Mouse (Mus musculus) spleen, embryonic (tissue): ENCODE data around the gene Cnpy1.

Source experiments
- CTCF ChIA-PET: fragments of 350-600 bp; sonication (Branson Sonifier 250); formaldehyde crosslinking; loops from one replicate; lab custom pipeline; 2022; lab: Charles Lee

Gene Cnpy1

DNA sequence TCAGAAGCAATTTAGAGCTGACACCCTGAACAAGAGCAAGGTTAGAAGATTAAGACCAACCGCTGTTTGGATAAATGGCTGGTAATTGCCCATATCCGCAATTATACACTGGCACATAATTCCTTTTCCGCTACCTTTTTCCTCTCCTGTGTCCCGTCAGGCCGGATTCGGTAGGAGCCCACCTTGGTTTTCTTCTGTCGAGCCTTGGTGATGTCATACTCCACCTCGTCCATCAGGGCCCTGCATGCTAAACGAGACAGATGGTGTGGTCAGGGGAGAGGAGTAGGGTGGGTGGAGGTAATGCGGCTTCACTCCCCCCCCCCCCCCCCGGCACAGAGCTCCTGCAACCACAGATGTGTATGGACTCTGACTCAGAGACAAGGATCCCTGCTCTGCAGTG, at the start of gene Cnpy1:
Cnpy1 (minus strand) TSS at position 233 of the 400 bp plus-strand sequence.
- CTCF ChIA-PET, result no interaction called here

DNA sequence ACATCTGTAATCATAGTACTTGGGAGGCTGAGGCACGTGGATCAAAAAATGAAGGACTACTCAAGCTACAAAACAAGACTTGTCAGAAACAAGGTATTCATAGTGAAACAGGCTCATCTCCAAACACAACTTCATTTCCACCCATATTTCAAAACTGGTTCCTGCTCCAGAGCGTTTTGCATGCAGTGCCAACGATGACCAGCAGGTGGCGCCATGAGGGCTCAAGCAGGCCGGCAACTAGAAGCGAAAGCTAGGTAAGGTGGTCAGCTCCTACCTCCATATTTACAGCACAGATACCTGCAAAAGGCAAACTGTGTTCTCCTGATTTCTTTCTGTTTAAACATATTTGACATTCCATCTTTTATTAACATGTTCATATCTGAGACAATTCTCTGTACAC, 48.4 kb upstream of the Cnpy1 start:
- CTCF ChIA-PET, result interaction anchor here (0.6 to 1.6 kb wide), 7 partner anchors 12 to 121 kb away, joined by 3 to 8 read pairs (median 3); no protein-coding TSS in a partner anchor

DNA sequence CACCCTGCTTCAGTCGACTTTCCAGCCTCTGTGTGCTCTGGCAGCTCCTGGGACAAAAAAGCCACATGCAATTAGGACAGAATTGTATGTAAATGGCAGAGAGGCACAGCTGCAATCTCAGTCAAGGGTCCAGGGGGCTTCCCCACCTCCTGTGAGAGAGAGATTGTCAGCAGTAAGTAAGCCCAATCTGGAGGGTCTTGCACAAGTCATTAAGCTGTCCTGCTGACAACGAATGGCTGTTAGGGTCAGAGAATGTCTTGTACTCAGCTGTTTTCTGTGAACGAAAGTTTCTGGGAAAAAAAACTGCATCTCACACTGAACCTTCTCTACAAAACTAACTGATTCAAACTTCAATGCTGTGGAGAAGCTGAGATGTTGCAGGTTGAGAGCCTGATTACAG, 46.7 kb upstream of the Cnpy1 start:
- CTCF ChIA-PET, result interaction anchor here (0.6 to 0.9 kb wide), 2 partner anchors 31 to 37 kb away, joined by 6 to 11 read pairs; no protein-coding TSS in a partner anchor

DNA sequence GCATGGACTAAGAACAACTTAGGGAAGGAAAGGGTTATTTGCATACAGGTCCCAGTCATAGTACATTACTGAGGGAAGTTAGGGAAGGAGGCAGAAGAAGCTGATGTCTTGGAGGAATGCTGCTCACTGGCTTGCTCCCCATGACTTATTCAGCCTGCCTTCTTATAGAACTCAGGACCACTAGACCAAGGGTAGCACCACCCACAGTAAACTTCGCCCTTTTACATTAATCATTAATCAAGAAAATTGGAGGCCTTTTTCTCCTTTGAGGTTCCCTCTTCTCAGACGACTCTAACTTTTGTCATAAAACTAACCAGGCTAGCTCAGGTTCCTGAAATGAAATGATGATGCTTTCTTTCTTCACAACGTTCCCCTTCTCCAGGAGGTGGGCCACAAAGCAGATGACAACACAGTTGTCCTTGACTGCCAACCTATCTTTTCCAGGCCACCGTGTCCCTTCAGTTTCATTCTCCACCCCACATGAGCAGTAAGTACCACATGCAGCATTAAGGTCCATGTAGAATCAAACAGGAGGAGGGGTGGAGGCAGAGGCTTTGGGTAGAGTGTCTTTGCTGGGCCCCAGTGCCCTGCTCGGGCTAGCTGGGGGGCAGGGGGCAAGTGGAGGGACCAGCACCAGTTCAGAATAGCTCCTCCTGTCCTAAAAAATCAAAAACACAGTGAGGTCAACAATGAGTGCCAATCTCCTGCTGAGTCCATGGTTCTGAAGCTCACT, 45.7 kb upstream of the Cnpy1 start:
- CTCF ChIA-PET, result interaction anchor here (0.6 kb wide), 1 partner anchor 21 kb away, joined by 6 read pairs; no protein-coding TSS in a partner anchor

DNA sequence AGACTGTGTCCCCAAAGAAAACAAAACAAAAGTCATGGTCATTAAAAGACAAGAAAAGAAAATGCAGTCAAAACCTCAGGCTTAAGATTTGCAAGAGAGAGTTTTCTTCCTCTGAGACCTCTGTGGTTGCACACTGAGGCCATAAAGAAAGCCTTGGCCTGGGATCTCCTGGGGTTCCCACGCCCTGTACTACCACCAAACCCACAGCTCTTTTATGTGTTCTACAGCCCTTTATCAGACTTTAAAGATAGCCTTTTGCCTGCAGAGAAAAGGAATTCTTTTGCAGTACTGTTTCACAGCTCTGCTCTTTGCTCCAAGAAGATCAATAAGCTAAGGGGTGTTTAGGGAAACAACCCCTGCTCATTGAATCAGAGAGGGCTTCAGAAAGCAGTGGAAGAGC, 45.0 kb upstream of the Cnpy1 start:
- CTCF ChIA-PET, result interaction anchor here (0.6 kb wide), 1 partner anchor 22 kb away, joined by 6 read pairs; no protein-coding TSS in a partner anchor

DNA sequence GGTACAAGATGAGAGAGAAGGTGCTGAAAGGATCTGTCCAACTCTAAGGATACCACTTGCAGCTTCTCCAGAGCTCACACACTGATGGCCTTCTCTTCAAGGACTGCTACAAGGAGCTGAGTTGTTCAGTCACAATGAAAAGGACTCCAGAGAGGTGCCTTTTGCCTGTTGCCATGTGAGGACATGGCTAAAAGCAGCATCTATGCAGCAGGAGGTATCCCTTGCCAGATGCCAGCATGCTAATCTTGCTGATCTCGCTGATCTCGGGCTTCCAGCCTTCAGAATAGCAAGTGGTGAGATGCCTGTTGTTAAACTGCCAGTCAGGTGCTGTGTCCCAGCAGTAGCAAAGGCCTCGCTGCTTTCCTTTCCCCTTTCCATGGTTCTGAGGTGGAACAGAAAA, 43.5 kb upstream of the Cnpy1 start:
- CTCF ChIA-PET, result interaction anchor here (0.6 kb wide), 1 partner anchor 18 kb away, joined by 3 read pairs; no protein-coding TSS in a partner anchor

DNA sequence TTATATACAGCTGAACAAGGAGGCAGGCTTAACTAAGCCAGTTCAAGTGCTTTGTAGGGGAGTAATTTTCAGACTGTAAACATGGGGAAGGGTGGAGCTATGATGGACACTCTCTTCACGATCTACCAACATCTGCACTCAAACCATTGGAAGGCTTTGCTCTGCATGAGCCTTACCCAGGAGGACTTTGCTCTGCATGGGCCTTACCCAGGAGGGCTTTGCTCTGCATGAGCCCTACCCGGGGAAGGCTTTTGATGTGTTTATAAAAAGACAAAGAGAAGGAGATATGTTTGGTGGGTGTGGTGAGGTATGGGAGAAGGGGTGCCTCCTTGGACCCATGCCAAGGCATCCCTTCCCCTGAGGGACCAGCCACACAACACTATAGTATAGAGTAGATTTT, 31.7 kb upstream of the Cnpy1 start:
- CTCF ChIA-PET, result no interaction called here

DNA sequence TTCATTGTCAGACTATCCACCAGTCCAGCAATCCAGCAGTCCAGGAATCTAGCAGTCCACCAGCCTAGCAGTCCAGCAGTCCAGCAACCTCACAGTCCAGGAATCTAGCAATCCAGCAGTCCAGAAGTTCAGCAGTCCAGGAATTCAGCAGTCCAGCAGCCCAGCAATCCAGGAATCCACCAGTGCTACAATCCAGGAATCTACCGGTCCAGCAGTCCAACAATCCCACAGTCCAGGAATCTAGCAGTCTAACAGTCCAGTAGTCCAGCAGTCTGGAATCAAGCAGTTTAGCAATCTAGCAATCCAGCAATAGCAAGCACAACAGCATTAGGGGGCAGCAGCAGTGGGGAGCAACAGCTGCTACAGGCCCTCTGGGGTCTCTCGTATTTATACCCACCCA, 27.2 kb upstream of the Cnpy1 start:
- CTCF ChIA-PET, result interaction anchor here (0.8 kb wide), 1 partner anchor 21 kb away, joined by 3 read pairs; no protein-coding TSS in a partner anchor

DNA sequence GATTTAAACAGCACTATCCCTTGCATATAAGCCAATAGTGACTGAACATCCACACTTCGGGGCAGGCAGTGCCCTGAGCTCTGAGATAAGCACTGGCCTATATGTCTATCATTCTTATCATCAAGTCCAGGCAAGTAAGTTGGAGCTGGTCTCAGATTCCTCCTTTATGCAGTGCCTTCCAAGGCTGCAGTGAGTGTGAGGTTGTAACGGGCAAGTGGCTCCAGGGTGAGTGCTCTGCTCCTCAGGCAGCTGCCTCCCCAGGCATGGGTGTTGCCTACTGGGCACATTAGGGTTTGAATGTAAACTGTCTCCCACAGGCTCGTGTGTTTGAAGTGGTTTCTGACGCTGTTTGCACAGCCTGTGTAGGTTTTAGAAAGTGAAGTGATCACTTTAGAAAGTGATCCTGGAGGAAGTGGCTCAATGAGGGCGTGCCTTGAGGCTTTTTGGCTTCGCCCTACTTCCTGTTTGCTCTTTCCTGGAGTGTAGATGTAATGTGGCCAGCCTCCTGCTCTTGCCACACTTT, 23.9 kb upstream of the Cnpy1 start:
- CTCF ChIA-PET, result interaction anchor here (0.7 kb wide), 1 partner anchor 25 kb away, joined by 4 read pairs; no protein-coding TSS in a partner anchor

DNA sequence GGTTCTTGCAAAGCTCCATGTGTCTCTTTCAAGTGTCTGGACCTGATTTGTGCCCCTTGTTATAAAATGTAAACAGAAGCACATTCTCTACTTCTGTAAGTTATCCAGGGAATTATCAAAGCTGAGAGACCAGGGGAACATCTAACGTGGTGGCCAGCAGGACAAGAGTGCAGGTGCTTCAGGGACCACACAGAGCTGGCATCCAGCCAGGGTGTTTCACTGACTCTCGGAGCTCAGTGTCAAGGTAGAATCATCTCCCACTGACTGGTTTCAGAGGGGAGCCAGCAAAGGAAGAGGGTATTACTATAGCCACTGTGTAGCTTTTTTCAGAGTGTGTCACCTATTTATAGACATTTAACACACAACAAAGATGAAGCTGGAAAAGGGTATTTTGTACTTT, 22.0 kb upstream of the Cnpy1 start:
- CTCF ChIA-PET, result no interaction called here

DNA sequence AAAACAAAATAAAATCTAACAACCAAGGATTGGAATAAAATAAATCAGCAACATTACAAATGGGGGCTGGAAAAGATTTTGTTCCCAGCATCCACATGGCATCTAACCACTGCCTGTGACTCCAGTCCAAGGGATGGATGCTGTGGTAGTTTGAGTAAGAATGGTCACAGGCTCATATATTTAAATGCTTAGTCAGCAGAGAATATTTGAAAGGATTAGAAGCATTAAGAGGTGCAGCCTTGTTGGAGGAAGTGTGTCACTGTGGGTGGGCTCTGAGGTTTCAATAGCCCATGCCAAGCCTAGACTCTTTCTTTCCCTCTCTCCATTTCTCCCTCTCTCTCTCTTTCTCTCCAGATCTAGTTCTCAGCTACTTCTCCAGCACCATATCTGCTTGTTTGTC, 20.0 kb upstream of the Cnpy1 start:
- CTCF ChIA-PET, result no interaction called here

DNA sequence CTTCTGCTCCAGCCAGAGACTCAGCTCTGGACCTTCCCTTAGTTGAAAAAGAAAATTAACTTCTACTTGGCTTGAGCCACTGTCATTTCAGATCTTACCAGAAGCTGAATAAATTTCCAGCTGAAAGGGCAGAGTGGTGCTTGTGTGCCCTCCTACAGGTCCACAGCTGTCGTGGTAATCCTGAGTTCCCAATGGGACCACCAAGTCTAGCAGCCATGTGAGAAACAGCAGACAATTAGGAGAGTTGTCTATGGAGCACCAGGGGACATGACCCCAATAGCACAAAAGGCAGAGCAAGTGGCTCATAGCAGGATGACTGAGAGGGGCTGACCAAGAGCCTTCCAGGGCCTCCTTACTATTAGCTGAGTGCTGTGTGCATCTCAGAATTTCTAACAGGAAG, 18.2 kb upstream of the Cnpy1 start:
- CTCF ChIA-PET, result no interaction called here

DNA sequence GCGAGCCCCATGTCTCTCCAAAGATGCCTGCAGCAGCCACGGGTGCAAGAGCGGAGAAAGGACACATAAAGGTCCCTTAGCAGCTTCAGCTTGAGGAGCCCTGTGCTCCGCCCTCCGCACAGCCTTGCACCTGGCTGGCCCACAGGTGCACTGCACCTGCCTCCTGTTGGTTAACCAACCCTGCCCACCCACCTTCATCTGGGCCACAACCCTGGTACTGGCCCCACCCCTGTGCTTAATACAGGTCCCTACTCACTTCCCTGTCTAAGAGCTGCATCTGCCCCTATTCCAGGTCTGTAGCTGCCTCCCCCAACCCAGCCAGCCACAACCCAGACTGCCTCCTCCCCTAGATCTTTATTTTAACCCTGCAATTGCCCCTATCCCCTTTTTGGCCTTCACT, 16.5 kb upstream of the Cnpy1 start:
- CTCF ChIA-PET, result interaction anchor here (0.6 kb wide), 1 partner anchor 1140 kb away, joined by 9 read pairs; no protein-coding TSS in a partner anchor

DNA sequence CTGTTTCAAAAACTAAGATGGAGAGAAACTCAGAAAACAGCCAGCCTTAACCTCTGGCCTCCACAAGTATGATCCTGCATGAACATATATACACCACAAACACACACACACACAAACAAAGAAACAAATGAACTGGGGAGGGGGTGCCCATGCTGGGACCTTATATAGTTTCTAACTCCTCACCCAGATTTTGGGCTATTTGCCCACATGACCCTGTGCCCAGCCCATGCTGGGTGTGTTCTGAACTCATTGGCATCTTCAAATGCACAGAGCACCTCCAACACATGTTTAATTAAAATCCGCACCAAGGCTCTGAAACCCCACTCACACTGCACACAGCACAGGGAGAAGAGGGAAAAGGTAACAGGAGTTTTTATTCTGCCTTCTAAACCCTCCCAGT, 14.3 kb upstream of the Cnpy1 start:
- CTCF ChIA-PET, result no interaction called here

DNA sequence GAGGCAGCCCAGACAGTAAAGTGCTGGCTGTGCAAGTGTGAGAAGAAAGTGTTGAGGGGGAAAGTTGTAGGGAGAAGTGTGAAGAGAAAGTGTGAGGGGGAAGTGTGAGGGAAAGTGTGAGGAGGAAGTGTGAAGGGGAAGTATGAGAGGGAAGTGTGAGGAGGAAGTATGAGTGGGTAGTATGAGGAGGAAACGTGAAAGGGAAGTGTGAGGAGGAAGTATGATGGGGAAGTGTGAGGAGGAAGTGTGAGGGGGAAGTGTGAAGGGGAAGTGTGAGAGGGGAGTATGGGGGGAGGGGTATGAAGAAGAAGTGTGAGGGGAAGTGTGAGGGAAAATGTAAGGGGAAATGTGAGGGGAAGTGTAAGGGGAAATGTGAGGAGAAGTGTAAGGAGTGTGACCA, 13.8 kb upstream of the Cnpy1 start:
- CTCF ChIA-PET, result no interaction called here

DNA sequence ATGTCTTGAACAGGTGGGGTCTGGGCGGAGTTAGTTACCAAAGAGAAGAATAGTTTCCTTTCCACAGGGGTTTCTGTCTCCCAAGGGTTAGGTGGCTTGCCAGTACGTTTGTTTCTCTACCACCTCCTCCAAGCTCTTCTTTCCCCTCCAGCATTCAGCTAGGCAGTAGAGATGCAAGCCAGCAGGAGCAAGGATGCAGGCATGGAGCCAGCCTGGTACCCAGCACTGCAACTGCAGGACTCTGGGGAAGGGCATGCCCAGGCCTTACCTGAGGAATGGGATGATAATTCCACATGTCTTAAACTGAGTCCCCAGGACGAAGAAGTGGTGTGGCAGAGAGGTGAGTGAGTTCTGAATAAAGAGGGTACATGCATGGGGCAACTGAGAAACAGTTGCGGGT, 12.2 kb upstream of the Cnpy1 start:
- CTCF ChIA-PET, result no interaction called here

DNA sequence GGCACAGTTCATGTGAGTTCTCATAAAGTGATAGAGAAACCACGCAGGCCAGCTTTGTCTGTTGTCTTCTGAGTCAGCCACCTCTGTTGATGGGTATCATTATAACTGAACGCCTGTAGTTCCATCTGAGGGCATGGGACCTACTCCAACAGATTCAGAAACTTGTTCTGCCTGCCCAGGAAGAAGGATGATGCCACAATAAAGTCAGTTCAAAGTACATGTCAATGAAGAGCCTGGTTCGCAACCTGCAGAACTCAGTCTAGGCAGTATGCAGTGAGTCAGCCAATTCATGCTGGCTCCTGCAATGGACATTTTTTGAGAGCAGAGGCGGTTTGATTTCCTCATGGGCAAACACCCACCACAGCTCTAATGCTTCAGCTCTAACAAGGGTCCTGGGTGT, 7.4 kb upstream of the Cnpy1 start:
- CTCF ChIA-PET, result no interaction called here

DNA sequence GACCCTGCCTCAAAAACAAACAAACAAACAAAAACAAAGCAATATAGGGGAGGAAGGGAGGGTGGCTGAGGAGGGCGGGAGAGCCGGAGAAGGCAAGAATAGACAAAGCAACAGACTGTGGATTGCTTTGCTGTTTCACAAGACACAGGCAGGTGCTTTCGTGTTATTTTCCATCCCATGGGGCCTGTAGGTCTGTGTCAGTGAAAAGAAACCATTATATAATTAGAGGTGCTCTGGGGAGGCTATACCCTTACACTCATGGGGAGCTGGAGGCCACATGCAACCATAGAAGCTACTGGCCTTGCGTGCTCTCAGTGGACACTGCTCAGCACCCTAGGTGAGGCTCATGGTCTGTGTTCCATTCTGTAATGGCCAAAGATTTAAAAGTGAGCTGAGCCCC, 6.7 kb upstream of the Cnpy1 start:
- CTCF ChIA-PET, result no interaction called here

DNA sequence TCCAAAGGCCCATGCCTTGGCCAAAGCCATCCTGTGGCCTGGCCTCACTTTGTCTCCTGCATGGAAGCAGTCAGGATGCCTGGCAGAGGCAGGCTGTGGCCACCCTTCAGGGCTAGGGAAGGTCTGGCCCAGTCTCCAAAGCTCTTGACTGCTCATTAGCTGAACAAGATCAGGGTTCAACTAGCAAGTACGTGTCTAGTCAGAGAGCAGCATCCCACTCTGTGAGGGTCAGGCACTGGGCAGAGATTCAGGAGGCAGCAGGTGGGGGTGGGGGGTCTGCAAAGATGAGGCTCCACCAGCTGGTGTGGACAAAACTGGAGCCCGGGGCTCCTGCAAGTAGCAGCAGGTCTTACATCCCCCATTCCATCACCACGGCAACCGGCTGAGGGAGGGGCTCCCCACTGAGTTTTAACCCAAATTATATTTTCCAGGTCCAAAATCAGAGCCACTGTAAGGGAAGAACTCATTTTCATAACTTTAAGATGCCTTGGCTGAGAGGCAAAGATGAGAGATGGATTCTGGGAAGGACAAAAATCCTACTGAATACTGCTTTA, 5.7 kb upstream of the Cnpy1 start:
- CTCF ChIA-PET, result no interaction called here

DNA sequence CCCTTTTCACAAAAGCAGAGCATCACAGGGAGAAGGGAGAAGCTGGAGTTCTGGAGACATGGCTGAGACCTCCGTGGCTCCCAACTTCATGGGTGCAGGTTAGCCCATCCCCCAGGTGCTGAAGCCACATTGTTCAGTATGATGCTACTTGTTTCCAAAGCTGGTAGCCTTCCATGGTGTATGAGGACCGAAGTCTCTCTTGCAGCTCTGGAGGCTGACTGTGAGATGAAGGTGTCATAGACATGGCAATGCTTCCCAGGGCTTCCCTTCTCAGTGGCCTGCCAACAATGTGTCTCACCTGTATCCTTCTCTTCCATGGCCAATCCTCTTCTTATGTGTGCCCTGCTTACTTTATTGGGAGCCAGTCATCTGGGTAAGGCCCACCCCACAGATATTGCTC, 4.9 kb upstream of the Cnpy1 start:
- CTCF ChIA-PET, result no interaction called here

DNA sequence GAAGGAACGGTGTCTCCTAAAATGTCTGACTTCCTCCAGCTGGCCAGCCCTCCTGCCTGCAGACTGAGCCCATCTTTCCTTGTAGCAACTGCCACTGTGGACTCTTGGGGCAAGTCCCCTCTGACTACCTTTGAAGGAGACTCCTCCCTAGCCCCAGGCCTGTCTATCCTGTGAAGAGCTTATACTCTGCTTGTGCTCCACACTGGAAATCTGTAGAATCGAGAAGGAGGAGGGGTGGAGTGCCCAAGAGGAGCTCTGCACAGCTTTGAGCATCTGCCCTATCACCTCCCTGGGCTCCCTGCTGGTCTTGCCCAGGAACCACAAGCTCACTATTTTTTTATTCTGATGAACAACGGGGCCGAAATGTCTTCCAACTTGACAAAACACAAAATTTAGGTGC, 485 bp downstream of the Cnpy1 start:
- CTCF ChIA-PET, result interaction anchor here (0.6 kb wide), 1 partner anchor 25 kb away, joined by 4 read pairs; no protein-coding TSS in a partner anchor

DNA sequence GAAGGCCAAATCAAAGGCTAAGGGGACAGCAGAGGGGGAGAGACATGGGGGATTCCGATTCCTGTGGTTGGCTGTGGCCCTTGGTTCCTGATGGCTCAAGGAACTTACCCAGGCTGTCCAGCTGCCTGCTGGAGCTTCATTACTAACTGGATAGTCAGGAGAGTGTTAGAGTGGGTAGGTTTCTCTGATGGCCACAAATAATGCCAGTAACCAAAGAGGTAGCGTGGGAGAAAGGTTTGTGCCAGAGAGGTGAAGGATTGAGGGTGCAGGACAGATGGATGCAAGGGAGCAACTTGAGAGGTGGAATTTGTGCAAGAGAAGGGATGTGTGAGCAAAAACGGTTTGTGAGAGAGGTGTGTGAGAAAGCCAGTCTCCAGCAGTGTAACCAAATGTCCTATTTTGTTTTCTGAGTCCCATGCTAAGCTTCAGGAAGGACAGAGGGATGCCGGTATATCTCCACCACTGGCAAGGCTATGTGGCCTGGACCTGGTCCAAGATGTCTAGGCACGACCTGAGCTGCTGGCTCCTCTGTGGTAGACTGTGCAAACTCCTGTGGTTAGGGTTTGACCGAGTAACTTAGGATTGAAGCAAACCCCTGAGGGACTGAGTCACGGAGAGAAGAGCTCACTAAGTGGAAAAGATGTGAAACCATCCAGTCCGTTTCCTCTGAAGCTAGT, 2.0 kb downstream of the Cnpy1 start:
- CTCF ChIA-PET, result no interaction called here
